Mouse (Mus musculus) cerebellum, adult 2 months (tissue): ENCODE data around the gene Rft1.

ENCODE experiments used
- CTCF ChIP-seq: fragments of 200-500 bp; IDR thresholded peaks from 2 replicates; pipeline ENCODE4 v1.5.1; 2011; ENCODE audit warnings: low read depth, mild to moderate bottlenecking, control low read depth, low read length, moderate library complexity, borderline replicate concordance; ENCODE audit not compliant: insufficient read depth
- POLR2A ChIP-seq: fragments of 200-500 bp; IDR thresholded peaks from 2 replicates; pipeline ENCODE4 v1.6.1; 2011; ENCODE audit warnings: low read length, control low read depth, borderline replicate concordance; ENCODE audit not compliant: insufficient read depth

- TF ChIP-seq CTCF, result no peak
- TF ChIP-seq POLR2A, result no peak
Measured at GRCm38 (mm10) chr14:30616751-30617150, 37.4 kb upstream of the Rft1 start.
